Mouse (Mus musculus): ENCODE data around the gene Bbip1. TPM values are rescaled to one million over a fixed set of nuclear protein-coding genes. Genes with fewer than 3 reads are reported as not detected.
"Not testable (repeated sequence)": the region's sequence is repeated elsewhere in the genome, so short reads cannot be mapped to it uniquely, and the experiment has no call there.

The Bbip1 gene
- polyA plus RNA-seq (2015; fragmentation: Nextera tagmentation; extraction: Ambion mirVana), result 81.4 and 83.3 TPM in 2 replicates

- H3K4me1 ChIP-seq, result peaks cover 17% of the 10 kb centered on the region
- 0% methylated on average over 57 of the region's 62 CpGs for WGBS
- peaks cover 4% of the 10 kb centered on the region for H3K36me3 ChIP-seq
- ATAC-seq (ENCODE audit: low FRiP score, low read depth), result peak; percentile 95
- H3K4me2 ChIP-seq (replicated peaks), result peak within 1 kb of the TSS; percentile 75
- peak within 1 kb of the TSS; percentile 95 for H3K4me3 ChIP-seq
- peak within 1 kb of the TSS; percentile 98 for H3K27ac ChIP-seq
- H3K9ac ChIP-seq, result peak within 1 kb of the TSS; percentile 97
- no peaks in the 10 kb centered on the region for H3K9me3 ChIP-seq
- no peaks in the 10 kb centered on the region for H3K27me3 ChIP-seq
Measured at GRCm38 (mm10) chr19:53943802-53944785, at the start of gene Bbip1, which contains the start of gene Shoc2. TSS of gene Bbip1 (minus strand) at chr19:53944627. TSS of gene Shoc2 (plus strand) at chr19:53944306.

- H3K9ac ChIP-seq, result no peak overlapping the region
- no peaks in the 10 kb centered on the region for H3K9me3 ChIP-seq
- no peak overlapping the region for H3K4me3 ChIP-seq
- H3K4me2 ChIP-seq (replicated peaks), result no peak overlapping the region
- WGBS, result 78% methylated on average over 3 of the region's 3 CpGs
- peaks cover 8% of the 10 kb centered on the region for H3K4me1 ChIP-seq
- H3K27me3 ChIP-seq, result no peaks in the 10 kb centered on the region
- no peak for ATAC-seq (ENCODE audit: low FRiP score, low read depth)
- H3K36me3 ChIP-seq, result peaks cover 7% of the 10 kb centered on the region
- no peak overlapping the region for H3K27ac ChIP-seq
Measured at GRCm38 (mm10) chr19:53993860-53994259, 49.4 kb upstream of the Bbip1 start.

- Histone ChIP-seq H3K4me3 (no peak overlapping the region), H3K9me3 (no peaks in the 10 kb centered on the region), H3K4me1 (no peaks in the 10 kb centered on the region), H3K27ac (no peak overlapping the region), H3K36me3 (peaks cover 18% of the 10 kb centered on the region), H3K27me3 (no peaks in the 10 kb centered on the region), H3K4me2 (replicated peaks) (no peak overlapping the region), H3K9ac (no peak overlapping the region)
- no peak for ATAC-seq (ENCODE audit: low FRiP score, low read depth)
- WGBS, result 91% methylated on average over 2 of the region's 2 CpGs
Measured at GRCm38 (mm10) chr19:53990538-53990937, 46.1 kb upstream of the Bbip1 start.

GRCm38 (mm10) chr19:53984628-53985027 is 40.2 kb upstream of the Bbip1 start:
- ATAC-seq (ENCODE audit: low FRiP score, low read depth), result no peak
- peaks cover 10% of the 10 kb centered on the region for H3K4me1 ChIP-seq
- H3K27me3 ChIP-seq, result no peaks in the 10 kb centered on the region
- H3K9ac ChIP-seq, result no peak overlapping the region
- no peak overlapping the region for H3K4me3 ChIP-seq
- WGBS, result 95% methylated on average over 3 of the region's 3 CpGs
- no peak overlapping the region for H3K4me2 ChIP-seq (replicated peaks)
- H3K36me3 ChIP-seq, result peaks cover 14% of the 10 kb centered on the region
- H3K9me3 ChIP-seq, result no peaks in the 10 kb centered on the region
- H3K27ac ChIP-seq, result no peak overlapping the region

- Histone ChIP-seq H3K27me3 (no peaks in the 10 kb centered on the region), H3K27ac (no peak overlapping the region), H3K4me2 (replicated peaks) (no peak overlapping the region), H3K9ac (no peak overlapping the region), H3K4me1 (peaks cover 10% of the 10 kb centered on the region), H3K36me3 (peaks cover 13% of the 10 kb centered on the region), H3K4me3 (no peak overlapping the region), H3K9me3 (no peaks in the 10 kb centered on the region)
- 97% methylated on average over 1 of the region's 1 CpGs for WGBS
- ATAC-seq (ENCODE audit: low FRiP score, low read depth), result no peak
Measured at GRCm38 (mm10) chr19:53983336-53983735, 38.9 kb upstream of the Bbip1 start.

- Histone ChIP-seq H3K27me3 (no peaks in the 10 kb centered on the region), H3K4me1 (peaks cover 10% of the 10 kb centered on the region), H3K36me3 (peaks cover 6% of the 10 kb centered on the region), H3K9ac (no peak overlapping the region), H3K4me2 (replicated peaks) (no peak overlapping the region), H3K9me3 (peaks cover 3% of the 10 kb centered on the region; the same call in 1 of the 2 replicates), H3K4me3 (no peak overlapping the region), H3K27ac (no peak overlapping the region)
- ATAC-seq (ENCODE audit: low FRiP score, low read depth), result no peak
- 42% methylated on average over 3 of the region's 3 CpGs for WGBS
Measured at GRCm38 (mm10) chr19:53982041-53982440, 37.6 kb upstream of the Bbip1 start.

GRCm38 (mm10) chr19:53973656-53974055 is 29.2 kb upstream of the Bbip1 start:
- H3K27ac ChIP-seq, result no peak overlapping the region
- no peak overlapping the region for H3K4me3 ChIP-seq
- no peaks in the 10 kb centered on the region for H3K27me3 ChIP-seq
- peaks cover 13% of the 10 kb centered on the region for H3K36me3 ChIP-seq
- WGBS, result 88% methylated on average over 1 of the region's 1 CpGs
- H3K9ac ChIP-seq, result no peak overlapping the region
- peaks cover 6% of the 10 kb centered on the region; the same call in 1 of the 2 replicates for H3K4me1 ChIP-seq
- peaks cover 9% of the 10 kb centered on the region; the same call in 1 of the 2 replicates for H3K9me3 ChIP-seq
- ATAC-seq (ENCODE audit: low FRiP score, low read depth), result no peak
- no peak overlapping the region for H3K4me2 ChIP-seq (replicated peaks)

- no peak overlapping the region for H3K4me2 ChIP-seq (replicated peaks)
- no peaks in the 10 kb centered on the region for H3K27me3 ChIP-seq
- no peak overlapping the region; the same call in 1 of the 2 replicates for H3K27ac ChIP-seq
- H3K36me3 ChIP-seq, result peaks cover 6% of the 10 kb centered on the region
- peaks cover 6% of the 10 kb centered on the region; the same call in 1 of the 2 replicates for H3K4me1 ChIP-seq
- H3K9ac ChIP-seq, result no peak overlapping the region
- no peak overlapping the region for H3K4me3 ChIP-seq
- no peak for ATAC-seq (ENCODE audit: low FRiP score, low read depth)
- WGBS, result 65% methylated on average over 7 of the region's 7 CpGs
- peaks cover 5% of the 10 kb centered on the region; the same call in 1 of the 2 replicates for H3K9me3 ChIP-seq
Measured at GRCm38 (mm10) chr19:53971938-53972337, 27.5 kb upstream of the Bbip1 start.

- 89% methylated on average over 3 of the region's 3 CpGs for WGBS
- Histone ChIP-seq H3K4me2 (replicated peaks) (no peak overlapping the region), H3K4me3 (no peak overlapping the region), H3K4me1 (peaks cover 6% of the 10 kb centered on the region; the same call in 1 of the 2 replicates), H3K36me3 (no peaks in the 10 kb centered on the region), H3K27ac (no peak overlapping the region), H3K9me3 (no peaks in the 10 kb centered on the region), H3K9ac (no peak overlapping the region), H3K27me3 (no peaks in the 10 kb centered on the region)
- no peak for ATAC-seq (ENCODE audit: low FRiP score, low read depth)
Measured at GRCm38 (mm10) chr19:53969226-53969625, 24.8 kb upstream of the Bbip1 start.

- ATAC-seq (ENCODE audit: low FRiP score, low read depth), result no peak
- 90% methylated on average over 10 of the region's 10 CpGs for WGBS
- Histone ChIP-seq H3K4me2 (replicated peaks) (no peak overlapping the region), H3K4me1 (no peaks in the 10 kb centered on the region), H3K9me3 (no peaks in the 10 kb centered on the region), H3K27me3 (no peaks in the 10 kb centered on the region), H3K27ac (no peak overlapping the region), H3K36me3 (no peaks in the 10 kb centered on the region), H3K4me3 (no peak overlapping the region), H3K9ac (no peak overlapping the region)
Measured at GRCm38 (mm10) chr19:53964910-53965633, 20.6 kb upstream of the Bbip1 start.

GRCm38 (mm10) chr19:53964347-53964746 is 19.9 kb upstream of the Bbip1 start:
- H3K9me3 ChIP-seq; H3K36me3 ChIP-seq; H3K4me3 ChIP-seq; H3K27me3 ChIP-seq; H3K4me2 ChIP-seq (replicated peaks); H3K4me1 ChIP-seq; H3K9ac ChIP-seq; H3K27ac ChIP-seq; ATAC-seq (ENCODE audit: low FRiP score, low read depth): not testable (repeated sequence)
- 95% methylated on average over 3 of the region's 3 CpGs for WGBS

GRCm38 (mm10) chr19:53962511-53962910 is 18.1 kb upstream of the Bbip1 start:
- no peak overlapping the region for H3K4me2 ChIP-seq (replicated peaks)
- no peaks in the 10 kb centered on the region for H3K36me3 ChIP-seq
- ATAC-seq (ENCODE audit: low FRiP score, low read depth), result no peak
- no peaks in the 10 kb centered on the region for H3K4me1 ChIP-seq
- H3K4me3 ChIP-seq, result no peak overlapping the region
- no peak overlapping the region for H3K27ac ChIP-seq
- 90% methylated on average over 4 of the region's 4 CpGs for WGBS
- H3K9ac ChIP-seq, result no peak overlapping the region
- no peaks in the 10 kb centered on the region for H3K27me3 ChIP-seq
- no peaks in the 10 kb centered on the region for H3K9me3 ChIP-seq

Data from limb, embryonic 13.5 days (tissue).